ENCODE assay signal across 28 mouse cellular contexts in genomic region chr5:74492705-74493104, GRCm38 (mm10). TPM values are rescaled to one million over a fixed set of nuclear protein-coding genes. Genes with fewer than 3 reads are reported as not detected.
DNase-seq lines count a peak whose midpoint lies in the region; ATAC-seq and TF ChIP-seq lines count a peak whose summit lies in the region.
"Had no signal": no experiment of that assay in that cellular context is flagged by ENCODE, and none has a peak within 500 bp of the region (broad histone marks: within the 10 kb centered on the region; RNA-seq: fewer than 3 reads in every experiment).

No protein-coding gene starts in this region.

- no peak for TF ChIP-seq EP300 in heart, adult 2 months (IDR thresholded peaks at IDR 0.05; ENCODE audit: insufficient read depth, low read depth, low read length)

- no peaks in the 10 kb centered on the region for H3K36me3 ChIP-seq in heart, adult 2 months (ENCODE audit: control insufficient read depth, insufficient read depth, low read length)
- H3K36me3 ChIP-seq: embryonic facial prominence, embryonic 10.5 days; embryonic facial prominence, embryonic 13.5 days; forebrain, embryonic 12.5 days; forebrain, embryonic 15.5 days; G1E; hindbrain, embryonic 10.5 days had no signal

- H3K27me3 ChIP-seq in heart, adult 2 months (ENCODE audit: control insufficient read depth, insufficient read depth, low read length), result no peaks in the 10 kb centered on the region
- H3K27me3 ChIP-seq: CH12.LX; embryonic facial prominence, embryonic 13.5 days; forebrain, embryonic 12.5 days; forebrain, embryonic 15.5 days had no signal

- H3K4me3 ChIP-seq in heart, adult 2 months, result no peak overlapping the region
- H3K4me3 ChIP-seq: embryonic facial prominence, embryonic 10.5 days; embryonic facial prominence, embryonic 13.5 days; forebrain, embryonic 12.5 days; forebrain, embryonic 15.5 days; hindbrain, embryonic 10.5 days had no signal

- 70% methylated on average over 3 of the region's 3 CpGs for WGBS in heart, adult 2 months

- intact Hi-C loops in heart, adult 2 months (cut with DNase I), result no loop called here
- intact Hi-C loops in heart, postnatal 14 days (cut with DNase I), result no loop called here

- H3K9ac ChIP-seq in heart, adult 2 months (ENCODE audit: low read depth, low read length), result no peak overlapping the region
- H3K9ac ChIP-seq: embryonic facial prominence, embryonic 13.5 days; forebrain, embryonic 12.5 days; forebrain, embryonic 15.5 days; hindbrain, embryonic 14.5 days had no signal

- ATAC-seq in inflammation-experienced regulatory T-cells, adult 6 months, result peak; percentile 43
- ATAC-seq: forebrain, embryonic 15.5 days; hindbrain, postnatal 0 days; intestine, postnatal 0 days had no signal

- TF ChIP-seq CTCF in heart, adult 2 months (IDR thresholded peaks at IDR 0.05), result no peak

- H3K27ac ChIP-seq in heart, adult 2 months, result no peak overlapping the region
- H3K27ac ChIP-seq: embryonic facial prominence, embryonic 10.5 days; embryonic facial prominence, embryonic 13.5 days; forebrain, embryonic 12.5 days; forebrain, embryonic 15.5 days; hindbrain, embryonic 10.5 days; hindbrain, embryonic 14.5 days; hindbrain, postnatal 0 days had no signal

- peaks cover 1% of the 10 kb centered on the region; the same call in 1 of the 2 replicates for H3K4me1 ChIP-seq in heart, adult 2 months (ENCODE audit: control insufficient read depth, insufficient read depth, low read length)
- H3K4me1 ChIP-seq: embryonic facial prominence, embryonic 10.5 days; embryonic facial prominence, embryonic 13.5 days; forebrain, embryonic 12.5 days; forebrain, embryonic 15.5 days; hindbrain, embryonic 10.5 days had no signal

- peak; percentile 87 for DNase-seq in Muller cell, postnatal 12 days (ENCODE audit: inconsistent ontology term)
- peak; percentile 41 for DNase-seq in brain, adult 2 months (ENCODE audit: low read depth, low spot score)
- no peak for DNase-seq in heart, adult 2 months
- DNase-seq in heart, postnatal 14 days, result no peak
- DNase-seq in spleen, adult 18-20 months, result no peak
- DNase-seq: adrenal gland, postnatal 10 days; adrenal gland, postnatal 36 days; B cell, adult 2 months; cerebellum, adult 11-12 months; cerebellum, adult 8-10 months; cerebellum, postnatal 10 days; cerebellum, postnatal 36 days; embryo, embryonic 11 days; gastrocnemius, postnatal 10 days; gastrocnemius, postnatal 36 days; heart, postnatal 36 days; kidney, adult 2 months had no signal

- H3K79me2 ChIP-seq in heart, adult 2 months (replicated peaks; ENCODE audit: control insufficient read depth, insufficient read depth, low read length), result no peaks in the 10 kb centered on the region

- TF ChIP-seq POLR2A in heart, adult 2 months (IDR thresholded peaks at IDR 0.05; ENCODE audit: insufficient read depth, low read depth, low read length), result no peak

RNA-seq across cellular contexts. Expression of gene Scfd2, which starts 38.9 kb away (rescaled TPM):
- 10 to 100 TPM; 15.8 to 17.1 (median 16.3) TPM for polyA plus RNA-seq in inflammation-experienced regulatory T-cells, adult 6 months (2017; shearing (Covaris generic))
- total RNA-seq in heart, adult 2 months (2021), result 10 to 100 TPM in 1 of 2 experiments, 1 to 10 TPM in 1; 9.1 to 13.9 TPM
- 11.9 and 17.0 TPM in 2 replicates for polyA plus RNA-seq in heart, adult 2 months (2012; rRNA removed)
- 10 to 100 TPM; 11.7 to 13.4 TPM for total RNA-seq in heart, postnatal 14 days (2021)

RNA-seq across cellular contexts. Expression of gene Fip1l1, which starts 42.5 kb away (rescaled TPM):
- 10 to 100 TPM; 82.8 to 94.6 (median 84.7) TPM for polyA plus RNA-seq in inflammation-experienced regulatory T-cells, adult 6 months (2017; shearing (Covaris generic))
- total RNA-seq in heart, adult 2 months (2021), result 10 to 100 TPM; 29.4 to 29.8 TPM
- polyA plus RNA-seq in heart, adult 2 months (2012; rRNA removed), result 14.8 and 17.6 TPM in 2 replicates
- 10 to 100 TPM; 30.2 to 33.5 TPM for total RNA-seq in heart, postnatal 14 days (2021)

Comparison
In these comparisons a context has a peak if more than half of its experiments do, and no peak if none do; other contexts are left out.
1. DNase-seq: peak in Muller cell, postnatal 12 days (single experiment) and brain, adult 2 months (single experiment); none in heart, adult 2 months (0 of 2), heart, postnatal 14 days (0 of 2) and spleen, adult 18-20 months (0 of 2).